Mouse (Mus musculus) MEL (cell line): ENCODE results near the gene Dusp1.

Experiments used
- CTCF ChIP-seq, 3 experiments: IDR thresholded peaks in 2 of 3; conservative IDR thresholded peaks in 1 of 3; 2 replicates each; pipeline ENCODE4 v1.5.1; 2011 to 2012; ENCODE audit warnings: low read length in 3 of 3, low read depth in 2 of 3, mild to moderate bottlenecking in 2 of 3, improper control_type of control experiment in 1 of 3, inconsistent platforms in 1 of 3, mixed read lengths in 1 of 3, moderate library complexity in 1 of 3; ENCODE audit not compliant: control insufficient read depth in 1 of 3, insufficient read depth in 1 of 3, poor library complexity in 1 of 3, severe bottlenecking in 1 of 3
- GATA1 ChIP-seq: IDR thresholded peaks from 2 replicates; pipeline ENCODE4 v1.6.1; 2011; ENCODE audit warnings: low read depth, low read length, improper control_type of control experiment
- MAX ChIP-seq: IDR thresholded peaks from 2 replicates; pipeline ENCODE4 v1.6.1; 2011; ENCODE audit warnings: low read length, improper control_type of control experiment
- MXI1 ChIP-seq: IDR thresholded peaks from 2 replicates; pipeline ENCODE4 v1.6.1; 2011; ENCODE audit warnings: mild to moderate bottlenecking, low read depth, low read length, improper control_type of control experiment
- MYC ChIP-seq: IDR thresholded peaks from 2 replicates; pipeline ENCODE4 v1.6.1; 2011; ENCODE audit warnings: low read depth, mild to moderate bottlenecking, low read length, improper control_type of control experiment, moderate library complexity
- POLR2AphosphoS5 ChIP-seq: IDR thresholded peaks from 2 replicates; pipeline ENCODE4 v1.6.1; 2012; ENCODE audit warnings: low read depth, borderline replicate concordance, mild to moderate bottlenecking, inconsistent platforms, low read length, moderate library complexity, mixed read lengths
- RCOR1 ChIP-seq: IDR thresholded peaks from 2 replicates; pipeline ENCODE4 v1.6.1; 2012; ENCODE audit warnings: low read depth, mild to moderate bottlenecking, inconsistent platforms, low read length, improper control_type of control experiment
- SIN3A ChIP-seq: IDR thresholded peaks from 2 replicates; pipeline ENCODE4 v1.6.1; 2012; ENCODE audit warnings: low read length, improper control_type of control experiment, inconsistent platforms
- UBTF ChIP-seq: IDR thresholded peaks from 2 replicates; pipeline ENCODE4 v1.6.1; 2012; ENCODE audit warnings: low read depth, mild to moderate bottlenecking, inconsistent platforms, low read length, improper control_type of control experiment, moderate library complexity, borderline replicate concordance; ENCODE audit not compliant: insufficient read depth
- ZKSCAN1 ChIP-seq: IDR thresholded peaks from 2 replicates; pipeline ENCODE4 v1.6.1; 2012; ENCODE audit warnings: low read depth, mild to moderate bottlenecking, inconsistent platforms, low read length, improper control_type of control experiment, moderate library complexity

- TF ChIP-seq GATA1, result no peak
- no peak; the same call in 1 of the 2 replicates for TF ChIP-seq UBTF
- TF ChIP-seq ZKSCAN1, result no peak
- TF ChIP-seq CTCF (IDR thresholded peaks at IDR 0.05 in 2 of 3, conservative IDR thresholded peaks at IDR 0.05 in 1 of 3; ENCODE audit: control insufficient read depth in 1 of 3, insufficient read depth in 1 of 3, low read depth in 2 of 3, low read length in 3 of 3, poor library complexity in 1 of 3, severe bottlenecking in 1 of 3), result peak in 2 of 3 experiments; percentile 14 to 34; a peak in 3 of 6 replicates
- no peak; the same call in 1 of the 2 replicates for TF ChIP-seq POLR2AphosphoS5
- no peak for TF ChIP-seq SIN3A
- TF ChIP-seq MAX, result no peak
- TF ChIP-seq MXI1, result peak; percentile 53
- peak; percentile 37; the same call in 1 of the 2 replicates for TF ChIP-seq MYC
- TF ChIP-seq RCOR1, result no peak
These were observed 54.0 kb downstream of the Dusp1 start for GRCm38 (mm10) chr17:26507966-26508344.
